Mouse (Mus musculus) brain, embryonic 14.5 days (tissue): ENCODE data around the gene Gm10401. TPM values are rescaled to one million over a fixed set of nuclear protein-coding genes. Genes with fewer than 3 reads are reported as not detected.
"Not testable (repeated sequence)": the region's sequence is repeated elsewhere in the genome, so short reads cannot be mapped to it uniquely, and the experiment has no call there.

Experiments used
- DNase-seq: peaks from one replicate; pipeline ENCODE4 v3.0.0-alpha.2; 2011; ENCODE audit warnings: low read depth
- CTCF ChIP-seq: fragments of 200-500 bp; IDR thresholded peaks from 2 replicates; pipeline ENCODE4 v1.5.1; 2012; ENCODE audit warnings: inconsistent platforms, mild to moderate bottlenecking, moderate library complexity, borderline replicate concordance; ENCODE audit not compliant: insufficient read depth, insufficient read length; ENCODE audit errors: extremely low read depth
- POLR2A ChIP-seq: fragments of 200-500 bp; IDR thresholded peaks from 2 replicates; pipeline ENCODE4 v1.6.1; 2012; ENCODE audit warnings: mild to moderate bottlenecking, inconsistent platforms, borderline replicate concordance; ENCODE audit not compliant: poor library complexity, insufficient read depth, insufficient read length, severe bottlenecking; ENCODE audit errors: extremely low read depth
- polyA plus RNA-seq: library from polyadenylated mRNA; depleted of rRNA; stranded (reverse); fragments of >200 nt; gene quantifications from 2 replicates; pipeline ENCODE4 v1.2.3, GENCODE M21; 2012

Gm10401 gene
- polyA plus RNA-seq, 1 experiment: not detected

DNA sequence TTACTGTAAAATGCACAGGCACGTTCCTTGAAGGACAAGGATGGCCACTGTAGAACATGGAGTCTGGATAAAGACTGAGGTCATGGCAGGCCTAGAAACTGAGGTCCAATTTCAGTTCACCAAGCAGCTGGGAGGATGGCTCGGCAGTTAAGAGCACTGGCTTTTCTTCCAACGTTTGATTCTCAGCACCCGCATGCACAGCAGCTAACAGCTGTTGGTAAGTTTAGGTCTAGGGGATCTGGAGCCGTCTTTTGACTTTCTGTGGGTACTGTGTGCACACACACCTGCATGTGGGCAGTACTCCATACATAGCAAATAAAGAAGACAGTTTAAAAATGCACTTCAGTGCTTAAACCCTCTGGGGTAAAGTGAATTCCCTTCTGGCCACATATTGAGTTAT, 16.5 kb downstream of the Gm10401 start:
- TF ChIP-seq POLR2A: no peak
- no peak for TF ChIP-seq CTCF
- no peak for DNase-seq

DNA sequence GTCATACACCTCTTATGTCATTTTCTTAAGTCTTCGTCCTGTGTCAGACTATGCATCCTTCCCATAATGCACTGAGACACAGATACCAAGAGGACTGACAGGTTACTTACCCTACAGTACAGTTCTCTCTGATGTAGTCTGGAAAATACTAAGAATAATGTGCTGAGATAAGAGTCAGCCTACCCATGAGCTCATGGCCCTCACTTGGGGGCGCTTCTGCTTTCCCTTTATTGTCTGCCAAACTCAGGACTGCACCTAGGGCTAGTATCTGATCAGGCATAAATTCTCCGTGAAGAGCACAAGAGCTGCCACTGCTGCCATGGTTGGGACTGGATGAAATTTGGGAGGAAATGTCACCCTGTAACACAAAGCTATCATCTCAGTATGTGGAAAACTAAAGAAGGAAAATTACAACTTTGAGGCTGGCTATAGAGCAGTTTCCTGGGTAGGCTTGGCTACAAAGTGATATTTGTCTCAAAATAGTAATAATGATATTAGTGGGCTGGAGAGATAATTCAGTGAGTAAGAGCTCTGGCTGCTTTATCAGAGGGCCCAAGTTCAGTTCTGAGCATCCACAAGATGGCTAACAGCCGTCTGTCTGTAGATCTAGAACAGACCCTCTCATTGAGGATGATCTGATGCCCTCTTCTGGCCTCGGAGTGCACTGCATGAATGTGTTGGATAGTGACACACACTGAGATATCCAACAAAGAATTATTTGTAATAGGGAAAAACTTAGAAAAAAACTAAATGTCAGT, 21.8 kb downstream of the Gm10401 start:
- TF ChIP-seq POLR2A (no peak), CTCF (peak; percentile 67; the same call in 1 of the 2 replicates)
- DNase-seq: peak; percentile 63

DNA sequence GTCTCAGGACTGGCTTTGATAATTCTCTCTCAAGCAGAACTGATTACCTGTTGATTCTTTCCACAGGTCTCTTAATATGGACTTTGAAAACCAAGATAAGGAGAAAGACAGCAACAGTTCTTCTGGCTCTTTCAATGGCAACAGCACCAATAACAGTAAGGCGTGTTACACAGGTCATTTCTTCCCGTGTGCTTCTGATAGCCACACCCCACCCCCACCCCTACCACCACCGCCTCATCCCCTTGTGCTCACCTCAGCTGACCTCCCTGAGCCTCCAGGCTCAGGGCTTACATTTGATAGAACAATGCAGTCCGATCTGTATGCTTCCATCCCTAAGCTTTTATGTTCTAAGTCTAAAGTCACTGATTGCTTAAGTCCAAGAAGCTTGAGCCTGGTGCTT, 23.3 kb downstream of the Gm10401 start:
- TF ChIP-seq POLR2A: no peak
- TF ChIP-seq CTCF: no peak
- DNase-seq: no peak

DNA sequence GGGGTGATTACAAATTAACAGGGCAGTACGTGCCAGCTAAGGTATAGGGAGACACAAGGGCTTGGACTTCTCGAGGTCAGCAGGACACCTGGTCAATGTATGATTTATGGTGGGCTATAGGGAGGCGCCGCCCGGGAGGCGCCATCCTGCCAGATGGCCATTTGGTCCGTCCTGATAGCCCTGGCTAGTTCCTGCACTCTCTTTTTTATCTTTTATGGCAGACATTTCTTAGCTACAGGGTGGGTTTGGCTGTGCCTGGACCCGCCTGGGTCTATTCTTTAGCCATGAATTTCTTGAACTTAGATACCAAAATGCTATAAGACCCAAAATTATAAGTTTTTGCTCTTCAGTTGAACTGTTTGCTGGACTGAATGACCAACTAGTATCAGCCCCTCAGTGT, 24.8 kb downstream of the Gm10401 start:
- DNase-seq: not testable (repeated sequence)

DNA sequence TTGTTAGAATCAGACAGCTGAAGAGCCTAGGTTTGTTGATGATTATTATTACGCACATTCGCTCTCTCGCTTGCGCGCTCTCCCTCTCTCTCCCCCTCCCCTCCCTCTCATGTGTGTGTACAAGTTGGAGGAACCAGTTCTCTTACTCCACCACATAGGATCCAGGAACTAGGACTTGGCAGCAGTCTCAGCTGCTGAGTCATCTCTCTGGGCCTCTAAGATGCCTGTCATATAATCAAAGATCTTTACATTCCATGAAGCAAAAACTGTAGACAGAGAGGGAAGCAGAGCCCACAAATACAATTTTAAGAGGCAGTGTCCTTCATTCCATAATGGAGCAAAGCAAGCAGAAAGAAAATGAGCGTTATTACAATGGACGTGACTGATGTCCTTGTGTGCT, 26.0 kb downstream of the Gm10401 start:
- TF ChIP-seq CTCF: no peak
- no peak for TF ChIP-seq POLR2A

DNA sequence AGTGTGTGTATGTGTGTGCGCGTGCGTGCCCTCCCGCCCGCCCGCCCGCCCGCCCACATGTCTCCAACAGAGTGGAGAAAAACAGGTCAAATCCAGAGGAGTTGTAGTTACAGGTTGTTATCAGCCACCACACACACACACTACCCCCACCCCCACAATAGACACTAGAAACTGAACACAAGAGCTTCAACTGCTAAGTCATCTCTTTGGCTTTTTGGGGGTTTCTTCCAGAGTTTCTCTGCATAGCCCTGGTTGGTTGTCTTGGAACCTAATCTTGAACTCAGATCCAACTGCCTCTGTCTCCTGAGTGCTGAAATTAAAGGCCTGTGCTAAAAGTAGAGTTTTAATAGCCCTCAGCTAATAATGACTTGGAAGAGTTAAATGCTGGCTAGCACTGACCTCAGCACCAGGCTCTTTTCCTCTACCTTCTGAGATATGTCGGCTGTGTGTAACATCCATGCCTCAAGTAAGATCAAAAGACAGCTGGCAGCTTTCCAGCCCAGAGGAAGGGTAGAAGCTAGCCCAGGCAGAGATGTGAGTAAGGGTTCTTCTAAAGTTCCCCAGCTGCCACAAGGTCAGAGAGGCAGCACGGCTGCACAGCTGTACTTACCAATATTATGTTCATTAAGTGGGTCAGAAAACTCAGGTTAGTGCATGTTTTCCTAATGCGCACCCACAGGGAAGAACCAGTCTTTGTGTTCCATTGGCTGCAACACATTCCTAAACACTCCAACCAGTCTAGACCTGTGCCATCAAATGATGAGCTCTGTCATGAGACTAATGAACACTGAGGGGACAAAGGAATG, 26.8 kb downstream of the Gm10401 start:
- peak; percentile 10 for DNase-seq
- no peak for TF ChIP-seq CTCF
- no peak for TF ChIP-seq POLR2A

More for the DNA sequence above, 26.0 kb downstream of the Gm10401 start:
- DNase-seq: peak; percentile 52

DNA sequence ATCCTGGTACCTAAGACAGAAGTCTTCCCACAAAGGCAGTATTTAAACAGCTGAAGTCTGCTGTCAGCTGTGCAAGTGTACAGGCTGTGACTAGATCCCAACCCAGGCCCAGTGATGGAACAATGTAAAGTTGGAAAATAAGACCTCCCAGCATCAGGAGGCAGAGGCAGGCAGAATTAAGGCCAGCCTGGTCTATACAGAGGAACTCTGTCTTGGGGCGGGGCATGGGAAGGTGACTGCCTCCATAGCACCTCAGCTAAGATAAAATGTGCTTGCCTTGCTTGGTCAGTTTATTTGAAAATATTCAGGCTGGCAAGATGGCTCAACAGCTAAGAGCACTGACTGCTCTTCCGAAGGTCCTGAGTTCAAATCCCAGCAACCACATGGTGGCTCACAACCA, 27.6 kb downstream of the Gm10401 start:
- no peak for DNase-seq
- TF ChIP-seq CTCF (no peak), POLR2A (no peak)

DNA sequence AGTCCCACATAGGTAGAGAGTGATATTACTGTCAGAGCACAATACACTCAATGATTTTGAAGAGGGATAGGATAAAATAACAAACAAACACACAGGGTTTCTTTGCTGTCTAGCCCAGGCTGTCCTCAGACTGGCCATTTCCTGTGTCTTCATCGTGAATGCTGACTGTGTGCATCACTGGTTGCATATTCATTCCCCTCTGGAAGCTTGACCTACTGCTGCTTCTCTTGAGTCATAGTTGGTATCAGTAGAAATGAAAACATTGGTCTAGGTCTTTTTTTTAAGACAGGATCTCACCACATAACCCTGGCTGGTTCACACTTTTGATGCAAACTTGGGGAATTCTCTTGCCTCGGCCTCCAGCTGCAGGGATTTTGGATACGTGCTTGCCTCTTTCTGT, 28.5 kb downstream of the Gm10401 start:
- TF ChIP-seq CTCF: no peak
- TF ChIP-seq POLR2A: no peak
- DNase-seq: no peak

DNA sequence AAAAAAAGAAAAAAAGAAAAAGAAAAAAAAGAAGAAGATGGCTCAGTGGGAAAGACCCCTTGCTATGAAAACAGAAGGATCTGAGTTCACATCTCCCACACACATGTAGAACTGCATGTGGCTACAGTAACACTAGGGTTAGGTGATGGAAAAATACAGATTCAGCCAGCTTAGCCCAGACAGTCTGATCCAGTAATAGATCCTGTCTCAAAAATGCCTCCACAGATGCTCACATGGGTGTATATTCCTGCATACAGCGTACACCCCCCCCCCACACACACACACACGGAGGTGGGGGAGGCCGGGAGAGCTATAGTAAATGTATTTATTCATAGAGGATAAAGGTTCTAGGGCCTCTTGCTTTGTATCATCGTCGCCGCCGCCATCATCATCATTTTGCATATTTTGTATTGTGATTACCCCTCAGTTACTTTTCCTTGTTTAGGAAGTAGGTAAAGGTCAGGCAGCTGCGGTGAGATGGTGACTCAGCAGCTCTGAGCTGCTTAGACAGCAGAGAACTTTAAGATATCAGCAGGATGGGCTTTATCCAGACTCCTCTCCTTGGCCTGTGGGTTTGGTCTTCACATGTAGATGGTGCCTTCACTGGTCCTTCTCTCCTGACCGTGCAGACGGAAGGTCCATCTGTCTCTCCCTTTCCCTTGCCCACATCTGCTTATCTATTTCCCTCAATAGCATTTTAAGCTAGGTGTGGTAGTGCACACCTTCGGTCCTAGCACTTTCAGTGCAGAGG, 29.2 kb downstream of the Gm10401 start:
- TF ChIP-seq CTCF (no peak), POLR2A (no peak)
- no peak for DNase-seq

DNA sequence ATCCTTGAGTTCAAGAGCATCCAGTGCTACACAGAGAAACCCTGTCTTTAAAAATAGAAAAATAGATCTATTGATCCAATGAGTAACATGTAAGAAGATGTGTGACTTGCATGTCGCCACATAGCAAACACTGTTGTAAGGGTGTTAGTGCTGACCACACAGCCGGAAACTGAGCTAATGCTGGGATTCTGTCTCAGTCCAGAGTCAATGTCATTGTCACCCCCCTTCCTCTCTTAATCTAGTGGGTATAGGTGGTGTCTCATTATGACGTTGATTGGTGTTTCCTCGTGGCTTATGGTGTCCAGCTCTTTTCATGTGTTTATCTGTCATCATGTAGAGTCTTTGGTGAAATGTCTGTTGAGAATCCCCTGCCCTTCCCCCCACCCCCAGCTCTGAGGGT, 31.9 kb downstream of the Gm10401 start:
- no peak for TF ChIP-seq CTCF
- TF ChIP-seq POLR2A: no peak
- DNase-seq: no peak

DNA sequence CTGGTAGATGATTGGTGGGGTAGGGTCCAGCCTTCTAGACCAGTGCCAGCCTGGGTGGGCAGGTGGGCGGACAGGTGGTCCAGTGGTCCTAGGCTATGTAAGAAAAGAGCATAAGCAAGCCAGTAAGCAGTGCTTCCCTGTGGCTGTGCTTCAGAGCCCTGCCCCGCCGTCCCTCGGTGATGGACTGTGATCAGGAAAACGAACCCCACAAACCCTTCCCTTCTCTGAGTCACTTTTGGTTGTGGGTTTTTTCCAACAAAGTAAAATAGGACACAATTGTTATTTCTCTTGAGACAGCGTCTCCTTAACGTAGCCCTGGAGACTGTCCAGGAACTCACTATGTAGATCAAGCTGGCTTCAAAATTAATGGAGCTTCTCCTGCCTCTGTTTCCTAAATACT, 34.7 kb downstream of the Gm10401 start:
- TF ChIP-seq POLR2A: no peak
- TF ChIP-seq CTCF: no peak
- no peak for DNase-seq

DNA sequence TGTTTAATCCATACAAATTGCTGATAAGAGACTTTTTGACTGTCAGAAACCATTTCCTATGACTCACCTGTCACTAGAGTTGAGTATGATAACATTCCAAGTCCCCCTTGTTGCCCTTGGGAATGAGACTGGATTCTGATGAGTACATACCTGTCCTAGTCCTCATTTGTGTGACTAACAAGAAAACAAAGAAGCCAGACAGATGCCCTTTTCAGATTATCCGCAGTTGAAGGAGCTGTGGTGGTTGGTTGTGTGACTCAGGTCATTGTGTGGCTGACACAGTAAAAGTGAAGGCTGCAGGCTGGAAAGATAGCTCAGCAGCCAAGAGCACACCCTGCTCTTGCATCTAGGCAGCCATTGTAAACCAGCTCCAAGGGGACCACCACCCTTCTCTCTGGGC, 35.5 kb downstream of the Gm10401 start:
- TF ChIP-seq CTCF (no peak), POLR2A (no peak)
- DNase-seq: no peak

DNA sequence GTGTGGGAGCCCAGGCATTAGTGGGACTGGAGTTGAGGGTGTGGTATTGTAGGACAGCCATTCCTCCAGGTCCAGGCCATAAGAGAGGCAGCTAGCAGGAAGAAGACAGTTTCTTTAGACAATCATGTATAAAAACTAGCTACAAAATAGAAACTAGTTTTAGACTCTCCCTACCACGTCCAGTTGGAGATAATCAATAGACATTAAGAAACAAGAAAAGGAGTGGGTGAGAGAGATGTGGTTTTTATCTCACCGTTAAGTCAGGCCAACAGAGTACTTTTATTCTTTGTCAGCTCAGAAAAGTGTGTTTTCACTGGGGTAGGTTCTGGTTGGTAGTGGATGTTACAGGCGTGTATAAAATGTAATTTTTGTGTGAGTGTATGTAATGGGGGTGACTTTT, 37.1 kb downstream of the Gm10401 start:
- DNase-seq: no peak
- TF ChIP-seq POLR2A (no peak), CTCF (no peak)
